Mouse (Mus musculus) lung, embryonic 14.5 days (tissue): ENCODE results near the gene Chd1. TPM values are rescaled to one million over a fixed set of nuclear protein-coding genes. Genes with fewer than 3 reads are reported as not detected.
A peak's percentile ranks its signal among the peaks of the same experiment; 100 is the strongest.

ENCODE experiments used
- ATAC-seq: fragments of 200-750 bp; cut with Nextera tagmentation; 2 replicates; pipeline ENCODE4 v1.8.0; 2017; ENCODE audit warnings: mild to moderate bottlenecking, moderate TSS enrichment, moderate library complexity; ENCODE audit not compliant: insufficient read depth
- DNase-seq: peaks from one replicate; pipeline ENCODE4 v3.0.0-alpha.2; 2015
- H3K27ac ChIP-seq: fragments of 300-500 bp; sonication (generic); 2 replicates; pipeline ENCODE4 v1.5.1; 2014; ENCODE audit warnings: low read depth, mild to moderate bottlenecking, moderate library complexity
- H3K27me3 ChIP-seq: fragments of 300-500 bp; sonication (generic); 2 replicates; pipeline ENCODE4 v1.6.1; 2014; ENCODE audit warnings: low read length, control low read depth; ENCODE audit not compliant: insufficient read depth
- H3K36me3 ChIP-seq: fragments of 300-500 bp; sonication (generic); 2 replicates; pipeline ENCODE4 v1.6.1; 2014; ENCODE audit warnings: control low read depth; ENCODE audit not compliant: insufficient read depth
- H3K4me1 ChIP-seq: fragments of 300-500 bp; sonication (generic); 2 replicates; pipeline ENCODE4 v1.6.1; 2014; ENCODE audit warnings: antibody characterized with exemption, control low read depth; ENCODE audit not compliant: insufficient read depth
- H3K4me2 ChIP-seq: fragments of 300-500 bp; sonication (generic); 2 replicates; pipeline ENCODE4 v1.6.1; 2014; ENCODE audit warnings: mild to moderate bottlenecking
- H3K4me3 ChIP-seq: fragments of 300-500 bp; sonication (generic); 2 replicates; pipeline ENCODE4 v1.5.1; 2014; ENCODE audit warnings: low read depth, low read length
- H3K9ac ChIP-seq: fragments of 300-500 bp; sonication (generic); 2 replicates; pipeline ENCODE4 v1.6.1; 2014
- H3K9me3 ChIP-seq: fragments of 300-500 bp; sonication (generic); 2 replicates; pipeline ENCODE4 v1.6.1; 2016; ENCODE audit warnings: low read depth, low read length, control low read depth
- CTCF ChIP-seq: IDR thresholded peaks from 2 replicates; pipeline ENCODE4 v1.5.1; 2016; ENCODE audit warnings: antibody characterized with exemption, low read depth
- WGBS: fragments of 180-500 bp; shearing (Covaris S2); extraction: QIAGEN DNeasy Blood & Tissue Kit; methylation state at CpG from one replicate; pipeline ENCODE4 v1.1.7; 2014; 5-methylcytosine and 5-hydroxymethylcytosine counted together
- polyA plus RNA-seq: library from polyadenylated mRNA; unstranded; fragments of >200 nt; fragmentation: Nextera tagmentation; extraction: Ambion mirVana; gene quantifications from 2 replicates; pipeline ENCODE4 v1.2.1, GENCODE M21; 2014

Chd1 gene
- polyA plus RNA-seq, 1 experiment from 2014 or later = 42.2 TPM

GRCm38 (mm10) chr17:15761191-15761590 is 56.4 kb downstream of the Chd1 start:
- Histone ChIP-seq H3K36me3 (peaks cover 74% of the 10 kb centered on the region), H3K27me3 (no peaks in the 10 kb centered on the region), H3K9ac (no peak overlapping the region), H3K27ac (no peak overlapping the region), H3K4me1 (no peaks in the 10 kb centered on the region), H3K4me2 (no peak overlapping the region), H3K4me3 (no peak overlapping the region), H3K9me3 (no peaks in the 10 kb centered on the region)
- ATAC-seq = no peak
- no peak for TF ChIP-seq CTCF
- DNase-seq = no peak
- WGBS = 81% methylated on average over 8 of the region's 8 CpGs

- WGBS = 79% methylated on average over 7 of the region's 7 CpGs
- H3K9ac ChIP-seq = no peak overlapping the region
- no peak overlapping the region for H3K27ac ChIP-seq
- H3K9me3 ChIP-seq = no peaks in the 10 kb centered on the region
- H3K4me3 ChIP-seq = no peak overlapping the region
- TF ChIP-seq CTCF = no peak
- peaks cover 66% of the 10 kb centered on the region for H3K36me3 ChIP-seq
- ATAC-seq = no peak
- H3K4me1 ChIP-seq = no peaks in the 10 kb centered on the region
- no peaks in the 10 kb centered on the region for H3K27me3 ChIP-seq
- DNase-seq = peak; percentile 11
- no peak overlapping the region for H3K4me2 ChIP-seq
Measured at GRCm38 (mm10) chr17:15769081-15769724, 64.4 kb downstream of the Chd1 start.

GRCm38 (mm10) chr17:15773956-15774355 is 69.2 kb downstream of the Chd1 start:
- TF ChIP-seq CTCF = no peak
- Histone ChIP-seq H3K27me3 (no peaks in the 10 kb centered on the region), H3K9me3 (no peaks in the 10 kb centered on the region), H3K9ac (no peak overlapping the region), H3K4me2 (no peak overlapping the region), H3K4me3 (no peak overlapping the region), H3K36me3 (peaks cover 27% of the 10 kb centered on the region), H3K27ac (no peak overlapping the region), H3K4me1 (no peaks in the 10 kb centered on the region)
- no peak for DNase-seq
- 65% methylated on average over 6 of the region's 6 CpGs for WGBS
- no peak for ATAC-seq

- Histone ChIP-seq H3K4me2 (no peak overlapping the region), H3K27me3 (no peaks in the 10 kb centered on the region), H3K9ac (no peak overlapping the region), H3K4me1 (no peaks in the 10 kb centered on the region), H3K4me3 (no peak overlapping the region), H3K9me3 (no peaks in the 10 kb centered on the region), H3K36me3 (peaks cover 20% of the 10 kb centered on the region), H3K27ac (no peak overlapping the region)
- no peak for ATAC-seq
- DNase-seq = no peak
- 74% methylated on average over 5 of the region's 5 CpGs for WGBS
- no peak for TF ChIP-seq CTCF
Measured at GRCm38 (mm10) chr17:15774565-15775215, 69.9 kb downstream of the Chd1 start.

- H3K9ac ChIP-seq = no peak overlapping the region
- DNase-seq (no peak), ATAC-seq (peak; percentile 41; the same call in 1 of the 2 replicates)
- no peak overlapping the region for H3K4me2 ChIP-seq
- no peaks in the 10 kb centered on the region for H3K4me1 ChIP-seq
- H3K4me3 ChIP-seq = no peak overlapping the region
- H3K9me3 ChIP-seq = no peaks in the 10 kb centered on the region
- H3K36me3 ChIP-seq = peaks cover 4% of the 10 kb centered on the region; the same call in 1 of the 2 replicates
- 56% methylated on average over 5 of the region's 5 CpGs for WGBS
- no peak overlapping the region for H3K27ac ChIP-seq
- TF ChIP-seq CTCF = no peak
- H3K27me3 ChIP-seq = no peaks in the 10 kb centered on the region
Measured at GRCm38 (mm10) chr17:15776349-15776748, 71.6 kb downstream of the Chd1 start.

GRCm38 (mm10) chr17:15777979-15778378 is 73.2 kb downstream of the Chd1 start:
- Histone ChIP-seq H3K4me3 (no peak overlapping the region), H3K9ac (no peak overlapping the region), H3K4me2 (no peak overlapping the region), H3K4me1 (no peaks in the 10 kb centered on the region), H3K27me3 (no peaks in the 10 kb centered on the region), H3K9me3 (no peaks in the 10 kb centered on the region), H3K27ac (no peak overlapping the region), H3K36me3 (no peaks in the 10 kb centered on the region; the same call in 1 of the 2 replicates)
- no peak for TF ChIP-seq CTCF
- ATAC-seq (no peak), DNase-seq (peak; percentile 21)
- 81% methylated on average over 6 of the region's 6 CpGs for WGBS

GRCm38 (mm10) chr17:15787036-15787435 is 82.3 kb downstream of the Chd1 start:
- Histone ChIP-seq H3K9me3 (no peaks in the 10 kb centered on the region), H3K27ac (no peak overlapping the region), H3K4me3 (no peak overlapping the region), H3K4me2 (no peak overlapping the region), H3K9ac (no peak overlapping the region), H3K4me1 (no peaks in the 10 kb centered on the region), H3K36me3 (no peaks in the 10 kb centered on the region), H3K27me3 (no peaks in the 10 kb centered on the region)
- peak; percentile 60 for TF ChIP-seq CTCF
- no peak for ATAC-seq
- WGBS = 26% methylated on average over 3 of the region's 3 CpGs
- DNase-seq = peak; percentile 79
